Mouse (Mus musculus) kidney, embryonic 14.5 days (tissue): ENCODE measurements around the gene Rhno1. TPM values are rescaled to one million over a fixed set of nuclear protein-coding genes. Genes with fewer than 3 reads are reported as not detected.
"Not testable (repeated sequence)": the region's sequence is repeated elsewhere in the genome, so short reads cannot be mapped to it uniquely, and the experiment has no call there.

ENCODE experiments used
- ATAC-seq: fragments of 200-750 bp; cut with Nextera tagmentation; 2 replicates; pipeline ENCODE4 v1.8.0; 2017; ENCODE audit warnings: moderate number of reproducible peaks, mild to moderate bottlenecking, moderate TSS enrichment, moderate library complexity; ENCODE audit not compliant: low FRiP score, low TSS enrichment
- H3K27ac ChIP-seq: fragments of 300-500 bp; sonication (generic); 2 replicates; pipeline ENCODE4 v1.5.1; 2014; ENCODE audit warnings: low read depth, mild to moderate bottlenecking, low read length, moderate library complexity, mixed read lengths
- H3K27me3 ChIP-seq: fragments of 300-500 bp; sonication (generic); 2 replicates; pipeline ENCODE4 v1.6.1; 2014; ENCODE audit warnings: mild to moderate bottlenecking, low read length; ENCODE audit not compliant: control insufficient read depth, insufficient read depth
- H3K36me3 ChIP-seq: fragments of 300-500 bp; sonication (generic); 2 replicates; pipeline ENCODE4 v1.6.1; 2014; ENCODE audit warnings: low read length, mixed read lengths; ENCODE audit not compliant: control insufficient read depth, insufficient read depth
- H3K4me1 ChIP-seq: fragments of 300-500 bp; sonication (generic); 2 replicates; pipeline ENCODE4 v1.6.1; 2014; ENCODE audit warnings: low read length, mixed read lengths; ENCODE audit not compliant: control insufficient read depth, insufficient read depth
- H3K4me2 ChIP-seq: fragments of 300-500 bp; sonication (generic); replicated peaks from 2 replicates; pipeline ENCODE4 v1.6.1; 2014; ENCODE audit warnings: low read depth, mild to moderate bottlenecking, low read length
- H3K4me3 ChIP-seq: fragments of 300-500 bp; sonication (generic); 2 replicates; pipeline ENCODE4 v1.5.1; 2014; ENCODE audit warnings: mild to moderate bottlenecking, low read length
- H3K9ac ChIP-seq: fragments of 300-500 bp; sonication (generic); 2 replicates; pipeline ENCODE4 v1.6.1; 2014; ENCODE audit warnings: low read depth, mild to moderate bottlenecking, low read length, moderate library complexity
- H3K9me3 ChIP-seq: fragments of 300-500 bp; sonication (generic); 2 replicates; pipeline ENCODE4 v1.6.1; 2016; ENCODE audit warnings: low read length; ENCODE audit not compliant: control insufficient read depth
- WGBS: fragments of 180-500 bp; shearing (Covaris S2); extraction: QIAGEN DNeasy Blood & Tissue Kit; methylation state at CpG from one replicate; pipeline ENCODE4 v1.1.7; 2014; 5-methylcytosine and 5-hydroxymethylcytosine counted together
- polyA plus RNA-seq: library from polyadenylated mRNA; unstranded; fragments of >200 nt; fragmentation: Nextera tagmentation; extraction: Ambion mirVana; gene quantifications from 2 replicates; pipeline ENCODE4 v1.2.1, GENCODE M21; 2014

The Rhno1 gene
- polyA plus RNA-seq, 1 experiment from 2014 or later, result 132 TPM

GRCm38 (mm10) chr6:128390683-128391082 is 28.0 kb upstream of the Rhno1 start:
- H3K4me3 ChIP-seq, result no peak overlapping the region
- no peak overlapping the region for H3K9ac ChIP-seq
- no peaks in the 10 kb centered on the region for H3K27me3 ChIP-seq
- H3K27ac ChIP-seq, result no peak overlapping the region
- no peaks in the 10 kb centered on the region for H3K36me3 ChIP-seq
- no peak overlapping the region for H3K4me2 ChIP-seq
- ATAC-seq, result no peak
- 56% methylated on average over 1 of the region's 1 CpGs for WGBS
- no peaks in the 10 kb centered on the region for H3K4me1 ChIP-seq
- H3K9me3 ChIP-seq, result no peaks in the 10 kb centered on the region

- no peaks in the 10 kb centered on the region for H3K9me3 ChIP-seq
Observed at GRCm38 (mm10) chr6:128389185-128389584, 26.5 kb upstream of the Rhno1 start.

GRCm38 (mm10) chr6:128385026-128385425 is 22.3 kb upstream of the Rhno1 start:
- no peak overlapping the region for H3K9ac ChIP-seq
- H3K4me1 ChIP-seq, result no peaks in the 10 kb centered on the region
- H3K4me2 ChIP-seq, result no peak overlapping the region
- H3K9me3 ChIP-seq, result no peaks in the 10 kb centered on the region
- no peak for ATAC-seq
- no peaks in the 10 kb centered on the region for H3K27me3 ChIP-seq
- 43% methylated on average over 1 of the region's 1 CpGs for WGBS
- H3K27ac ChIP-seq, result no peak overlapping the region
- H3K4me3 ChIP-seq, result no peak overlapping the region
- no peaks in the 10 kb centered on the region for H3K36me3 ChIP-seq

More at GRCm38 (mm10) chr6:128389185-128389584, 26.5 kb upstream of the Rhno1 start:
- no peaks in the 10 kb centered on the region for H3K4me1 ChIP-seq
- H3K4me3 ChIP-seq, result no peak overlapping the region
- H3K4me2 ChIP-seq, result no peak overlapping the region
- ATAC-seq, result no peak
- no peak overlapping the region for H3K27ac ChIP-seq
- H3K27me3 ChIP-seq, result no peaks in the 10 kb centered on the region
- H3K9ac ChIP-seq, result no peak overlapping the region
- H3K36me3 ChIP-seq, result no peaks in the 10 kb centered on the region
- 84% methylated on average over 1 of the region's 1 CpGs for WGBS

DNA sequence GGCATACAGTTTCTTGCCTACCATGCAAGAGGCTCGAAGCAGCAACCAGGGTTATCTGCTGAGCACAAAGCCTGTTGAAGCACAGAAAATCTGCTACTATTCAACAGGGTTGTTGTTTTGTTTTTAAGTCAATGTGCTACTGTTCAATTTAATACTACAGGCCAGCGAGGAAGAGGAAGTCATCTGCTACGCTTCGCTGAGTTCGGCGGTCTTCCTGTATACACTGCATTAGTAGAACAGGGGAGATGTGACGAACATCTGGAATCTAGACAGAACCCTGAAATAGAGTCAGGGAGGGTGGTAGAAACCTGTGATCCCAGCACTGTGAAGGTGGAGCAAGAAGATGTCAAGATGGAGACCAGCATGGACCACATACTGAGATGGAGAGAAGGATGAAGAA is 21.0 kb upstream of the Rhno1 start:
- H3K4me2 ChIP-seq, result no peak overlapping the region
- WGBS, result 63% methylated on average over 7 of the region's 7 CpGs
- no peaks in the 10 kb centered on the region for H3K4me1 ChIP-seq
- no peak for ATAC-seq
- no peaks in the 10 kb centered on the region for H3K36me3 ChIP-seq
- H3K9me3 ChIP-seq, result no peaks in the 10 kb centered on the region
- H3K27me3 ChIP-seq, result no peaks in the 10 kb centered on the region
- no peak overlapping the region for H3K4me3 ChIP-seq
- no peak overlapping the region for H3K27ac ChIP-seq
- H3K9ac ChIP-seq, result no peak overlapping the region

GRCm38 (mm10) chr6:128381254-128381653 is 18.5 kb upstream of the Rhno1 start:
- Histone ChIP-seq H3K4me3 (no peak overlapping the region), H3K9me3 (no peaks in the 10 kb centered on the region), H3K27me3 (no peaks in the 10 kb centered on the region), H3K36me3 (peaks cover 2% of the 10 kb centered on the region; the same call in 1 of the 2 replicates), H3K27ac (no peak overlapping the region), H3K4me1 (no peaks in the 10 kb centered on the region), H3K9ac (no peak overlapping the region), H3K4me2 (no peak overlapping the region)
- ATAC-seq, result no peak
- 74% methylated on average over 3 of the region's 3 CpGs for WGBS

DNA sequence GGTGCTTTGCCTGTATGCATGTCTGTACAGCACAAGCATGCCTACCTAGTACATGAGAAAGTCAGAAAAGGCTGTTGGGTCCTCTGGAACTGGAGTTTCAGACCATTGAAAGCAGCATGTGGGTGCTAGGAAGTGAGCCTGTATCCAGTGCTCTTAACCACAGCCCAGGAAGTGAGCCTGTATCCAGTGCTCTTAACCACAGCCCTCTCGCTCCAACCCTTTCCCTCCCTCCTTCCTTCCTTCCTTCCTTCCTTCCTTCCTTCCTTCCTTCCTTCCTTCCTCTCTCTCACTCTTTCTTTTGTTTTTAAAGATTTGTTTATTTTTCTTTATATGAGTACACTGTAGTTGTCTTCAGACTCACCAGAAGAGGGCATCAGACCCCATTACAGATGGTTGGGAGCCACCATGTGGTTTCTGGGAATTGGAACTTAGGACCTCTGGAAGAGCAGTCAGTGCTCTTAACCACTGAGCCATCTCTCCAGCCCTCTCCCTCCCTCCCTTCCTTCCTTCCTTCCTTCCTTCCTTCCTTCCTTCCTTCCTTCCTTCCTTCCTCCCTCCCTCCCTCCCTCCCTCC is 18.0 kb upstream of the Rhno1 start:
- H3K9me3 ChIP-seq, H3K4me1 ChIP-seq, H3K4me3 ChIP-seq, H3K27ac ChIP-seq, H3K36me3 ChIP-seq, H3K27me3 ChIP-seq, H3K9ac ChIP-seq, ATAC-seq, H3K4me2 ChIP-seq: not testable (repeated sequence)
- 73% methylated on average over 1 of the region's 1 CpGs for WGBS

DNA sequence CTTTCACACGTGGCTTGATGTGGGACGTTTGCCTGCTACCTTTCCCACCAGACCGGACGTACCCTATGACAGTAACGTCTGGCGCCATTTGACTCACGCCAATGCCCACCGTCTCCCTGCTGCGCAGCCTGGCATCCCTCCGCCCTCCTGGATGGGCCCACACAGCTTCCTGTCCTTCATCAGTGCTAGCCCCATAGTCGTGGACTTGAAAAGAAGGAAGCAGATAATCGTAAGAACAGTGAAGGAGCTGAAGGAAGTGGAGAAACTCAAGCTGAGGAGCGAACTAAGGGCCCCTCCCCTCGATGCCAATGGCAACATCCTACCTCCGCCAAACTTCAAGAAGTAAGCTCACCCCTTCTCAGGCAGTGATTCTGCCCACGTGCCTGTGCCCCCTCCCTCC is 16.9 kb upstream of the Rhno1 start:
- no peak for ATAC-seq
- H3K27me3 ChIP-seq, result no peaks in the 10 kb centered on the region
- peaks cover 11% of the 10 kb centered on the region; the same call in 1 of the 2 replicates for H3K36me3 ChIP-seq
- 83% methylated on average over 16 of the region's 16 CpGs for WGBS
- H3K4me3 ChIP-seq, result no peak overlapping the region
- H3K9me3 ChIP-seq, result no peaks in the 10 kb centered on the region
- H3K9ac ChIP-seq, result no peak overlapping the region
- H3K4me1 ChIP-seq, result no peaks in the 10 kb centered on the region
- H3K27ac ChIP-seq, result no peak overlapping the region
- H3K4me2 ChIP-seq, result no peak overlapping the region

DNA sequence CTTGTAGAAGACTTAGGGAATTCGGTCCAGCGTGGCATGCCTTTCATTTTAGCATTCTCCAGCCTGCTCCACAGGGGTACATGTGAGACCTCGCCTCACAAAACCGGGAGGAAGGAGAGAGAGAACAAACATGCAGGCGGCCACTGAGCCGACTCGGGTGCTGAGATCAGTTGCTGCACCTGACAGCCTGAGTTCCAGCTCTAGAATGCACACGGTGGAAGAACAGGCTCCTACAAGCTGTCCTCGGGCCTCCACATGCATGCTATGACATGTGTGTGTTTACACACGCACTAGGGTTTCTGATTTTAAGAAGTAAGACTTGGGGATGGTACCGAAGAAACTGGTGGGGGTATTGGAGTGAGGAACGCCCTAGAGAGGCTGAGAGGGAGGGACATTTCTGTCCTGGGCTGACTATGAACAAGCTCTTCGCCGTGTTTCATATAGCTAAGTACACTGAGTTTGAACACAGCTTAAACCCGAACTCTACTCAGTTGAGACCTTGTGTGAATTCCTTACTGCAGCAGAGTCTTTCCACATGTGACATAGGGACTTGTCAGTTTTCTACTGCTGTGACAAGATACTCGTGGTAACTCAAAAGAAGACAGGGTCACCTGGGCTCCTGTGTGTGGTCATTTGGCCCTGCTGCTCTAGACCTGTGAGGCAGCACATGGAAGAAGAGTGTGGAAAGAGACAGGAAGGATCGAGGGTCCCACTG is 13.8 kb upstream of the Rhno1 start:
- no peaks in the 10 kb centered on the region for H3K9me3 ChIP-seq
- H3K4me2 ChIP-seq, result no peak overlapping the region
- H3K36me3 ChIP-seq, result peaks cover 42% of the 10 kb centered on the region
- no peaks in the 10 kb centered on the region for H3K27me3 ChIP-seq
- H3K9ac ChIP-seq, result no peak overlapping the region
- no peak overlapping the region for H3K4me3 ChIP-seq
- 94% methylated on average over 17 of the region's 17 CpGs for WGBS
- H3K27ac ChIP-seq, result no peak overlapping the region
- H3K4me1 ChIP-seq, result no peaks in the 10 kb centered on the region
- no peak for ATAC-seq

DNA sequence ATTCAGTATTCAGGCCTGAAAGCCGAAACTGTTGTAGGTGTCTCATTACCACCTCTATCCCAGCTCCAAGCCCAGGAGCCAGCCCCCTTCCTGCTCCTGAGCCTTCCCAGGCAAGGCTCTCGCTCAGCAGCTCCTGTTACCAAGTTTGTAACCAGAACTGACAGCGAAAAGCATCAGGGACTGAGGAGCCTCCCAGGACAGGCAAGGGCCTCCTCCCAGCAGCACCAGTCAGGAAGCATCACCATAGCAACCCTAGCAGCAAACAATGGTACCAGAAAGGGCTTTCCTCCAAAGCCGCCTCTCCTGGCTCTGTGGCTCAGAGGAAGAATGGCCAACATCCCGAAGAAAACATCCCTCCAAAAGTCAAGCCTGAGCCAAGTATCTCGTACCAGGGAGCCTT is 12.5 kb upstream of the Rhno1 start, which contains the start of the genes Tex52 and Gm44596:
Gene Tex52, plus strand, starts transcription at position 265 of the 400 bp plus-strand sequence.
Gene Gm44596, plus strand, starts transcription at position 312 of the 400 bp plus-strand sequence.
- Histone ChIP-seq H3K36me3 (peaks cover 56% of the 10 kb centered on the region), H3K27me3 (no peaks in the 10 kb centered on the region), H3K4me3 (no peak within 1 kb of the TSS), H3K4me2 (no peak within 1 kb of the TSS), H3K27ac (no peak within 1 kb of the TSS), H3K9me3 (no peaks in the 10 kb centered on the region), H3K9ac (no peak within 1 kb of the TSS), H3K4me1 (no peaks in the 10 kb centered on the region)
- peak; percentile 65 for ATAC-seq
- 44% methylated on average over 6 of the region's 6 CpGs for WGBS
